Mouse (Mus musculus): ENCODE results near the gene Gtse1. TPM values are rescaled to one million over a fixed set of nuclear protein-coding genes. Genes with fewer than 3 reads are reported as not detected.
A peak's percentile ranks its signal among the peaks of the same experiment; 100 is the strongest.

Gene Gtse1
- polyA plus RNA-seq, 1 experiment: 2.0 TPM

GRCm38 (mm10) chr15:85829470-85829869 lies 30.1 kb upstream of the Gtse1 start:
- H3K4me3 ChIP-seq (replicated peaks; ENCODE audit: extremely low read depth, low read depth, low read length): no peak overlapping the region
- TF ChIP-seq CTCF (IDR thresholded peaks at IDR 0.05; ENCODE audit: insufficient read depth, low read length) (no peak), POLR2A (IDR thresholded peaks at IDR 0.05; ENCODE audit: borderline replicate concordance, extremely low read depth, low read depth, low read length) (no peak)
- peaks cover 5% of the 10 kb centered on the region for H3K4me1 ChIP-seq (ENCODE audit: control insufficient read depth, insufficient read depth, low read length)
- WGBS: 75% methylated on average over 5 of the region's 5 CpGs
- DNase-seq: no peak

GRCm38 (mm10) chr15:85831954-85832590 lies 27.5 kb upstream of the Gtse1 start, which contains the start of gene Ttc38:
Gene Ttc38, plus strand, starts transcription at chr15:85832306.
- Histone ChIP-seq H3K4me1 (ENCODE audit: control insufficient read depth, insufficient read depth, low read length) (peaks cover 5% of the 10 kb centered on the region), H3K4me3 (replicated peaks; ENCODE audit: extremely low read depth, low read depth, low read length) (peak within 1 kb of the TSS; percentile 90)
- no peak for TF ChIP-seq CTCF (IDR thresholded peaks at IDR 0.05; ENCODE audit: insufficient read depth, low read length)
- TF ChIP-seq POLR2A (IDR thresholded peaks at IDR 0.05; ENCODE audit: borderline replicate concordance, extremely low read depth, low read depth, low read length): peak; percentile 75; the same call in 1 of the 2 replicates
- peak; percentile 81 for DNase-seq
- under 1% methylated on average over 27 of the region's 27 CpGs for WGBS

GRCm38 (mm10) chr15:85832599-85832998 lies 26.9 kb upstream of the Gtse1 start:
- no peak for DNase-seq
- TF ChIP-seq CTCF (IDR thresholded peaks at IDR 0.05; ENCODE audit: insufficient read depth, low read length) (no peak), POLR2A (IDR thresholded peaks at IDR 0.05; ENCODE audit: borderline replicate concordance, extremely low read depth, low read depth, low read length) (no peak)
- 36% methylated on average over 8 of the region's 8 CpGs for WGBS
- peaks cover 5% of the 10 kb centered on the region for H3K4me1 ChIP-seq (ENCODE audit: control insufficient read depth, insufficient read depth, low read length)
- H3K4me3 ChIP-seq (replicated peaks; ENCODE audit: extremely low read depth, low read depth, low read length): peak overlapping the region; percentile 90

- Histone ChIP-seq H3K4me1 (ENCODE audit: control insufficient read depth, insufficient read depth, low read length) (peaks cover 5% of the 10 kb centered on the region; the same call in 1 of the 2 replicates), H3K4me3 (replicated peaks; ENCODE audit: extremely low read depth, low read depth, low read length) (no peak overlapping the region)
- 52% methylated on average over 3 of the region's 3 CpGs for WGBS
- TF ChIP-seq CTCF (IDR thresholded peaks at IDR 0.05; ENCODE audit: insufficient read depth, low read length) (no peak), POLR2A (IDR thresholded peaks at IDR 0.05; ENCODE audit: borderline replicate concordance, extremely low read depth, low read depth, low read length) (no peak)
- DNase-seq: no peak
These were observed 24.2 kb upstream of the Gtse1 start for GRCm38 (mm10) chr15:85835335-85835734.

DNA sequence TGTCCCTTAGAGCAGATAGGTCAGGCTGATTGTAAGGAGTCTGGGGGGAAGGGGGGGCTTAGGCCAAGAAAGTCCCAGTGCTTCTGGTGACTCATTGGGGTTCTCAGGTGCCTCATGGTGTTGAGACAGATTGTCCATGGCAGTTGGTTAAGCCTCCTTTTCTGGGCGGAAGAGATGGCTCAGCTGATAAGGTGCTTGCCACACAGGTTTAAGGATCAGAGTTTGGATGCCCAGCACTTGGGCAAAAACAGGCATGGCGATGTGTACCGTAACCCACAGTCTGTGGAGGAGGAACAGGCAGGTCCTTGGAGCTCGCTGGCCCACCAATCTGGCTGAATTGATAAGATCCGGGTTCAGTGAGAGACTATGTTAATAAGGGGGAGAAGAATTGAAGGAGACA lies 22.7 kb upstream of the Gtse1 start:
- Histone ChIP-seq H3K4me1 (ENCODE audit: control insufficient read depth, insufficient read depth, low read length) (peaks cover 5% of the 10 kb centered on the region; the same call in 1 of the 2 replicates), H3K4me3 (replicated peaks; ENCODE audit: extremely low read depth, low read depth, low read length) (no peak overlapping the region)
- 88% methylated on average over 5 of the region's 5 CpGs for WGBS
- no peak for DNase-seq
- no peak for TF ChIP-seq CTCF (IDR thresholded peaks at IDR 0.05; ENCODE audit: insufficient read depth, low read length)
- TF ChIP-seq POLR2A (IDR thresholded peaks at IDR 0.05; ENCODE audit: borderline replicate concordance, extremely low read depth, low read depth, low read length): no peak

DNA sequence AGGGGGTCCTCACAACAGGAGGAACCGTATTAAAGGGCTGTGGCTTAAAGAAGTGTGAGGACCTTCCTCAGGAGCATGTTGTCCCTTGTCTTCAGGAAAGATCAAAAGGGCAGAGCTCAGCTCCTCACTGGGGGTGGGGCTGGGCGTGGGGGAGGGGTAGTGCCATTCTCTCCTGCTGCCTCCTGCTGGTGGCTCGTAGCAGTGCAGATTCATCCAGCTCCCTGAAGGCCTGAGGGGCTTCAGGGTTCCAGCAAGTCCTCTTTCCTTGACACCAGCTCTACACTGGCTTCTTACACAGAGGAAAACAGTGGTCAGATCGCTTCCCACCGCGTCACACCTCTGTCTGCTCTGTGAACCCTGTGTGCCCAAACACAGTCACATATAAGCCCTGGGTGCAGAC lies 18.6 kb upstream of the Gtse1 start:
- no peak overlapping the region for H3K4me3 ChIP-seq (replicated peaks; ENCODE audit: extremely low read depth, low read depth, low read length)
- 43% methylated on average over 6 of the region's 6 CpGs for WGBS
- no peaks in the 10 kb centered on the region for H3K4me1 ChIP-seq (ENCODE audit: control insufficient read depth, insufficient read depth, low read length)
- TF ChIP-seq POLR2A (IDR thresholded peaks at IDR 0.05; ENCODE audit: borderline replicate concordance, extremely low read depth, low read depth, low read length): no peak
- TF ChIP-seq CTCF (IDR thresholded peaks at IDR 0.05; ENCODE audit: insufficient read depth, low read length): peak; percentile 63
- DNase-seq: no peak

DNA sequence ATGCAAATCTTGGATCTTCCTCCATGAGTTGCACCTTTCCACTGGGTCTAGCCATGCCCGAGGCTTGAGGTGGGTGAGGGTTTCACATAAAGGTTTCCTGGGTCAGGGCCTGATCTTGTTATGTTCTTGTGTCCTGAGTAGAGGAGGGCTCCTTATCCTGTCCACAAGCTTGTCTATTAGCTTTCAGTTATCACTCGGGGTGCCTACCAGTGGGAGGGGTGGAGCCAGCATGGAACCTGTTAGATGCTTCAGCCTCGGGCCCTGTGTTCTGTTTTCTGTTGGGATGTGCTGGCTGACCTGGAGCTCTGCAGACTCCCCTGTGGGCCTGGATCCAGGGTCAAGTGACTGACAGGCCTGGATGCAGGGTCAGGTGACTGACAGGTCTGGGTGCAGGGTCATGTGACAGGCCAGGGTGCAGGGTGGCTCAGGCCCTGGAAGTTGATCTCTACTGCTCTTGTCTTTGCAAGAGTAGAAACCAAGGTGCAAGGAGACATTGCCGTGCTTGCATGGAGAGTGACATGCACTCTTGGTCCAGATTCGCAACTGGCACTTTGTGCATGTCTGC lies 17.7 kb upstream of the Gtse1 start:
- Histone ChIP-seq H3K4me3 (replicated peaks; ENCODE audit: extremely low read depth, low read depth, low read length) (no peak overlapping the region), H3K4me1 (ENCODE audit: control insufficient read depth, insufficient read depth, low read length) (no peaks in the 10 kb centered on the region)
- no peak for DNase-seq
- TF ChIP-seq CTCF (IDR thresholded peaks at IDR 0.05; ENCODE audit: insufficient read depth, low read length) (no peak), POLR2A (IDR thresholded peaks at IDR 0.05; ENCODE audit: borderline replicate concordance, extremely low read depth, low read depth, low read length) (no peak)
- 85% methylated on average over 5 of the region's 5 CpGs for WGBS

- TF ChIP-seq POLR2A (IDR thresholded peaks at IDR 0.05; ENCODE audit: borderline replicate concordance, extremely low read depth, low read depth, low read length) (no peak), CTCF (IDR thresholded peaks at IDR 0.05; ENCODE audit: insufficient read depth, low read length) (no peak)
- H3K4me1 ChIP-seq (ENCODE audit: control insufficient read depth, insufficient read depth, low read length): no peaks in the 10 kb centered on the region
- no peak for DNase-seq
- H3K4me3 ChIP-seq (replicated peaks; ENCODE audit: extremely low read depth, low read depth, low read length): no peak overlapping the region
These were observed 14.5 kb upstream of the Gtse1 start for GRCm38 (mm10) chr15:85845071-85845470.

- WGBS: 79% methylated on average over 12 of the region's 12 CpGs
- H3K4me3 ChIP-seq (replicated peaks; ENCODE audit: extremely low read depth, low read depth, low read length): no peak overlapping the region
These were observed 7.7 kb upstream of the Gtse1 start for GRCm38 (mm10) chr15:85851656-85852392.

More at GRCm38 (mm10) chr15:85851656-85852392, 7.7 kb upstream of the Gtse1 start:
- no peaks in the 10 kb centered on the region for H3K4me1 ChIP-seq (ENCODE audit: control insufficient read depth, insufficient read depth, low read length)
- no peak for TF ChIP-seq POLR2A (IDR thresholded peaks at IDR 0.05; ENCODE audit: borderline replicate concordance, extremely low read depth, low read depth, low read length)
- TF ChIP-seq CTCF (IDR thresholded peaks at IDR 0.05; ENCODE audit: insufficient read depth, low read length): no peak
- DNase-seq: no peak

All from lung, adult 2 months (tissue).